In the genomic region with DNA sequence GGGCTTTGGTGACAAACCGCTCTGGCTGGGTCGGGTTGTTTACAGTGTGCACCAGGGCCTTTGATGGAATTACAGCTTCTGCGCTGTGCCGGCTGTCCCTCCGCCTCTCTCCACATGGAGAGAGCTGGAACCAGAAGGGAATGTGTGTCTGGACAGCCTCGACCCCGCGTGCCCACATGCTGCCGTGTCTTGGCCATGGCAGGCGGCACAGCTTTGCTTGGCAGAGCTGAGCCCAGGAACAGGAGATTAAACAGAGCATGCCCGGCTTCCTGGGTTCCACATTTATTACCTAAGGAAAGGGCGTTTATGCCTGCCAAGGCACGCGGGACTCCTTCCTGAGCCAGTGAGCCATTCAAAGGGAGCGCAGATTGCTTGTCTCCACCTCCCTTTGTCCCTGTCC, we compare ENCODE assay signal across 11 mouse cellular contexts. TPM values are rescaled to one million over a fixed set of nuclear protein-coding genes. Genes with fewer than 3 reads are reported as not detected.
DNase-seq lines count a peak whose midpoint lies in the region; ATAC-seq lines count a peak whose summit lies in the region.
"Had no signal": no experiment of that assay in that cellular context is flagged by ENCODE, and none has a peak within 500 bp of the region (broad histone marks: within the 10 kb centered on the region; RNA-seq: fewer than 3 reads in every experiment).

No protein-coding gene starts in this region.

- DNase-seq in R1 (ENCODE audit: low read depth, low spot score): peak; percentile 39
- peak; percentile 72 for DNase-seq in cerebellum, adult 9-10 months
- DNase-seq in kidney, postnatal 10 days: peak; percentile 45
- no peak for DNase-seq in layer of hippocampus, adult 9-10 months (ENCODE audit: low spot score)
- DNase-seq in left cerebral cortex, adult 8-10 months (ENCODE audit: low spot score in 2 of 2): no peak
- DNase-seq: thymus, adult 2 months had no signal

- H3K36me3 ChIP-seq in hindbrain, embryonic 13.5 days: no peaks in the 10 kb centered on the region
- no peaks in the 10 kb centered on the region for H3K36me3 ChIP-seq in hindbrain, embryonic 16.5 days (ENCODE audit: control insufficient read depth, insufficient read depth, low read length)
- H3K36me3 ChIP-seq: lung, embryonic 15.5 days had no signal

- H3K4me1 ChIP-seq in hindbrain, embryonic 13.5 days (replicated peaks): peaks cover 16% of the 10 kb centered on the region
- no peaks in the 10 kb centered on the region; the same call in 1 of the 2 replicates for H3K4me1 ChIP-seq in hindbrain, embryonic 16.5 days (ENCODE audit: control insufficient read depth, insufficient read depth, low read depth, low read length)

- 25% methylated on average over 15 of the region's 15 CpGs for WGBS in hindbrain, embryonic 13.5 days
- WGBS in hindbrain, embryonic 16.5 days: 19% methylated on average over 15 of the region's 15 CpGs

- H3K4me2 ChIP-seq in hindbrain, embryonic 13.5 days: no peak overlapping the region
- no peak overlapping the region for H3K4me2 ChIP-seq in hindbrain, embryonic 16.5 days (ENCODE audit: low read length)
- H3K4me2 ChIP-seq: lung, embryonic 15.5 days had no signal

- no peak for ATAC-seq in hindbrain, embryonic 13.5 days (ENCODE audit: low FRiP score)
- no peak for ATAC-seq in hindbrain, embryonic 16.5 days
- no peak for ATAC-seq in CD4-positive, CD25-positive, alpha-beta regulatory T cell, adult 4 months
- ATAC-seq: forebrain, embryonic 14.5 days had no signal

- no peak overlapping the region for H3K4me3 ChIP-seq in hindbrain, embryonic 13.5 days
- no peak overlapping the region for H3K4me3 ChIP-seq in hindbrain, embryonic 16.5 days (ENCODE audit: low read length)
- H3K4me3 ChIP-seq: lung, embryonic 15.5 days had no signal

- 0 out of 2 replicates have a peak overlapping the region, but pooled peaks have one; percentile 14 for H3K27ac ChIP-seq in hindbrain, embryonic 13.5 days
- no peak overlapping the region for H3K27ac ChIP-seq in hindbrain, embryonic 16.5 days (ENCODE audit: low read depth, low read length)
- H3K27ac ChIP-seq: lung, embryonic 15.5 days had no signal

- H3K27me3 ChIP-seq in hindbrain, embryonic 13.5 days: peaks cover 24% of the 10 kb centered on the region
- H3K27me3 ChIP-seq in hindbrain, embryonic 16.5 days (replicated peaks; ENCODE audit: control insufficient read depth, insufficient read depth, low read length): 0 out of 2 replicates have a peak, but pooled peaks cover 6% of the 10 kb centered on the region

- H3K9me3 ChIP-seq in hindbrain, embryonic 13.5 days: no peaks in the 10 kb centered on the region
- H3K9me3 ChIP-seq in hindbrain, embryonic 16.5 days (ENCODE audit: control insufficient read depth, low read length): no peaks in the 10 kb centered on the region
- H3K9me3 ChIP-seq: lung, embryonic 15.5 days had no signal

- 0 out of 2 replicates have a peak overlapping the region, but pooled peaks have one; percentile 1 for H3K9ac ChIP-seq in hindbrain, embryonic 13.5 days
- no peak overlapping the region for H3K9ac ChIP-seq in hindbrain, embryonic 16.5 days (ENCODE audit: low read depth, low read length)
- H3K9ac ChIP-seq: lung, embryonic 15.5 days had no signal

RNA-seq across cellular contexts. Expression of gene Syf2, which starts 23.8 kb away (rescaled TPM):
- 65.5 and 70.4 TPM in 2 replicates for polyA plus RNA-seq in hindbrain, embryonic 13.5 days (2015; fragmentation: Nextera tagmentation; extraction: Ambion mirVana)
- 53.8 and 58.2 TPM in 2 replicates for polyA plus RNA-seq in hindbrain, embryonic 16.5 days (2015; fragmentation: Nextera tagmentation; extraction: Ambion mirVana)
- 100 to 1,000 TPM; 215 to 219 TPM for polyA plus RNA-seq in CD4-positive, CD25-positive, alpha-beta regulatory T cell, adult 4 months (2017; shearing (Covaris generic))
- 10 to 100 TPM; 48.4 to 62.7 (median 56.9) TPM for total RNA-seq in left cerebral cortex, adult 8-10 months (2022)

RNA-seq across cellular contexts. Expression of gene Rsrp1, which starts 31.1 kb away (rescaled TPM):
- 538 and 556 TPM in 2 replicates for polyA plus RNA-seq in hindbrain, embryonic 13.5 days (2015; fragmentation: Nextera tagmentation; extraction: Ambion mirVana)
- polyA plus RNA-seq in hindbrain, embryonic 16.5 days (2015; fragmentation: Nextera tagmentation; extraction: Ambion mirVana): 453 and 454 TPM in 2 replicates
- 100 to 1,000 TPM; 223 to 361 TPM for polyA plus RNA-seq in CD4-positive, CD25-positive, alpha-beta regulatory T cell, adult 4 months (2017; shearing (Covaris generic))
- 100 to 1,000 TPM; 218 to 302 (median 272) TPM for total RNA-seq in left cerebral cortex, adult 8-10 months (2022)

RNA-seq across cellular contexts. Expression of gene Tmem50a, which starts 39.6 kb away (rescaled TPM):
- 211 and 212 TPM in 2 replicates for polyA plus RNA-seq in hindbrain, embryonic 13.5 days (2015; fragmentation: Nextera tagmentation; extraction: Ambion mirVana)
- polyA plus RNA-seq in hindbrain, embryonic 16.5 days (2015; fragmentation: Nextera tagmentation; extraction: Ambion mirVana): 214 and 227 TPM in 2 replicates
- polyA plus RNA-seq in CD4-positive, CD25-positive, alpha-beta regulatory T cell, adult 4 months (2017; shearing (Covaris generic)): 100 to 1,000 TPM; 529 to 546 TPM
- total RNA-seq in left cerebral cortex, adult 8-10 months (2022): 100 to 1,000 TPM; 119 to 138 (median 124) TPM

Comparison
In these comparisons a context has a peak if more than half of its experiments do, and no peak if none do; other contexts are left out.
1. DNase-seq: peak in R1 (single experiment), cerebellum, adult 9-10 months (single experiment) and kidney, postnatal 10 days (single experiment); none in layer of hippocampus, adult 9-10 months (single experiment) and left cerebral cortex, adult 8-10 months (0 of 2).